Mouse (Mus musculus) MEL (cell line): ENCODE results near the gene Kiss1r.
A peak's percentile ranks its signal among the peaks of the same experiment; 100 is the strongest.

Source experiments
- CTCF ChIP-seq, 3 experiments: IDR thresholded peaks in 2 of 3; conservative IDR thresholded peaks in 1 of 3; 2 replicates each; pipeline ENCODE4 v1.5.1; 2011 to 2012; ENCODE audit warnings: low read length in 3 of 3, low read depth in 2 of 3, mild to moderate bottlenecking in 2 of 3, improper control_type of control experiment in 1 of 3, inconsistent platforms in 1 of 3, mixed read lengths in 1 of 3, moderate library complexity in 1 of 3; ENCODE audit not compliant: control insufficient read depth in 1 of 3, insufficient read depth in 1 of 3, poor library complexity in 1 of 3, severe bottlenecking in 1 of 3
- POLR2A ChIP-seq, 2 experiments: IDR thresholded peaks; 2 replicates each; pipeline ENCODE4 v1.6.1; 2011 to 2012; ENCODE audit warnings: low read length in 2 of 2, mild to moderate bottlenecking in 2 of 2, control low read depth in 1 of 2, improper control_type of control experiment in 1 of 2, low read depth in 1 of 2, moderate library complexity in 1 of 2; ENCODE audit not compliant: control insufficient read depth in 1 of 2, insufficient read depth in 1 of 2, poor library complexity in 1 of 2

DNA sequence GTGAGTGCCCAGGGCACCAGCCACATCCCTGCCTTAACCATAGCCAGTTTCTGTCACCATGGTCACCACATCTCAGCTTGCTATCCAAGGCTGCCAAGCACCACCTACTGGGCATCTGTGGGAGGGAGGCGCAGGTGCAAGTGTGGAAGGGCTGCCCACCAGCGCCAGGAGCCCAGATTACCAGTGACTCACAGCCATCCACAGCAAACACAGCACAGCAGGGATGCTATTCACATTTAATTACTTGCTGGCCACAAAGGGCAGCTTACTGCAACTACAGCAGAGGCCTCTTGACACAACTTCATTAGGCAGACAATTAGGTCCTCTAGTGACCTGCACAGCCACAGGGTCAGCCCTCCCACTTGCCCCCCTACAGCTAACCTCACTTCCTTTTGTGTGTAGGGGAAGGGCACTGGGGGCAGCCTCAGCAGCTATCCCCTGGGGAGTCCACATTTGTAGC lies 15.8 kb upstream of the Kiss1r start:
- TF ChIP-seq POLR2A (IDR thresholded peaks at IDR 0.05; ENCODE audit: control insufficient read depth in 1 of 2, insufficient read depth in 1 of 2, low read depth in 1 of 2, low read length in 2 of 2, poor library complexity in 1 of 2) (no peak), CTCF (IDR thresholded peaks at IDR 0.05 in 2 of 3, conservative IDR thresholded peaks at IDR 0.05 in 1 of 3; ENCODE audit: control insufficient read depth in 1 of 3, insufficient read depth in 1 of 3, low read depth in 2 of 3, low read length in 3 of 3, poor library complexity in 1 of 3, severe bottlenecking in 1 of 3) (peak in 1 of 3 experiments; percentile 6; a peak in 1 of 6 replicates)
